Mouse (Mus musculus) adrenal gland, adult 8-10 months (tissue): ENCODE data around the gene Btla. TPM values are rescaled to one million over a fixed set of nuclear protein-coding genes. Genes with fewer than 3 reads are reported as not detected.

ENCODE experiments used
- DNase-seq: peaks from one replicate; pipeline ENCODE4 v3.0.0; 2022
- total RNA-seq, 4 experiments: library from RNA; stranded (reverse); gene quantifications; 2 replicates each; pipeline ENCODE4 v1.2.4; 2022

Gene Btla
- under 1 TPM; 0.52 to 0.97 (median 0.67) TPM for total RNA-seq

DNA sequence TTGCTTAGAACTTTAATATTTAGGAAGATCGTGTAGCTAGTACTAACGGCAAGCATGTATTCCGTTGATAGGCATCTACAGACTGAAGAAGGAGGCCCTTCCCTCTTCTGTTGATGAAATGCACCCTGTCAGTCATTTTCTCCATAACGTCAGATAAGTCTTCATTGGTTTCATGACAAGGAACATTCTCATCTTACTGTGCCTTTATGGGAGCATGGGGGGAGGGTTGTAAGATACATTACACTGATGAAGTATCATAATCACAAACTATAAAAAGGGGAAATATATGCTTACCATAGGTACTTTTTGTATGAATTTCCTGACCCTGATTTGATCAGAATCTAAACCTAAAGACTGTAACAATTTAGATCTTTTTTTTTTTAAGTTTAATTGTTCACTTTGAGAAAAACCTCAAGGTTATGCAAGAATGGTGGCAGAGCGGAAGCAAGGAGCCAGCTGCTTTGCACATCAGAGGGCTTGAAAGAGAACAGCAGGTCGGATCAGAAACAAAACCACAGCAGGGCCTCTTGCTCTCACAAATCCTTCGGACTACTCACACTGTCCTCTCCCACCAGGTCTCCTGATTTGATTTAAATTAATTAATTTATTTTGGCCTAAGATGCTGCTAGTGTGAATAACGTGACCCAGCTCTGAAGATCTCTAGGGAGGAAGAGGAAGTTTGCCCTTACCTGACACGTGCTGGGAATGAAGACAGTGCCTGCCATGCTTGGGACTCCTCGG lies at the start of gene Btla:
Gene Btla, plus strand, starts transcription at position 668 of the 741 bp plus-strand sequence.
- DNase-seq: no peak

DNA sequence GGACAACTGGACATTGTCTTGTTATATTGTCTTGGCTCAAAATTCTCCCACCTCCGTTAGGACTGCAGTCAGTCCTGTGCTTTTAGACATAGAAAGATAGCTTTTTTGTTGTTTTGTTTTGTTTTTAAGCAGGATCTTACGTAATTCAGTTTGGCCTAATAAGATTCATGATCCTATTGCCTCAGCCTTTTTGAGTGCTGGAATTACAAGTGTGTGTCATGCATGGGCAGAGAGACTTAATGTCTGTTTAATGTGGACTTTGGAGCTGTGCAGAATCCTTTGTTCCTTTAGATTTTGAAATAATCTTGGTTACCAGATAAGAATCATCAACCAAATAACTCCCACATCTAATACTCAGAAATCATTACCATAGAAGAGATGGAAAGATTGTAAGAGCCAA lies 45.6 kb upstream of the Btla start:
- no peak for DNase-seq

DNA sequence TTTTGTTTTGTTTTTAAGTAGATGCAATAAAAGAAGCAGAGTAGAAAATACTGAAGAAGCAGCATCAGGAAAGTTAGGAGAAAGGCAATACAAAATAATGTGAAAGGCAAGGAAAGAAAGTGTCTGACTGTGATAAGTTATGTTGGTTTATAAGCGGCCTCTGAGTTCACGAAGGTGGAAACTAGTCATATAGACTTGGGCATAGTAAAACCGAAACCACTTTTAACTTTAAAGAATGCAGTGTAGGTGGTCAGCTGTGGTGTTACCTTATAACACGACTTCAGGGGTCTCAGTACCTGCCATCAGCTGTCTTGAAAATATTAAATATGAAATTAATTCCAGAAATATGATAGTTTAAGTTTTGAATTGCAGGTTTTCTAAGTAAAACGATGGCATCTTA lies 42.3 kb upstream of the Btla start:
- no peak for DNase-seq

DNA sequence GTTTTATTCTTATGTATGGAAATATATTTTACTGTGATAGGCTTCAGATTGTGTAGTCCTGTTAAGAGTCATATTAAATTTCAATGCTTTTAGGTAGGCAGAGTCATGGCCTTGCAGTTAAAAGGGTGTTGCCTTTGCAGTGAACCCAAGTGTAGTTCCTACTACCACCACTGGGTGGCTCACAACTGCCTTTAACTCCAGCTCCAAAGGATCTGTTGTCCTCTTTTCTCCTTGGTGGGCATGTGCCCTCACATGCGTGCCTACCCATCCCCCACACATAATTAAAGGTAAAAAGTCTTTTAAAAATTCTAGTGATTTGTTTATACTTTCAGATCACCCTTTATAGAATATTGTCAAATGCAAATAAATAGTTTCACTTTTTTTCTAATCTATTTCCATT lies 31.5 kb upstream of the Btla start:
- DNase-seq: peak; percentile 49

DNA sequence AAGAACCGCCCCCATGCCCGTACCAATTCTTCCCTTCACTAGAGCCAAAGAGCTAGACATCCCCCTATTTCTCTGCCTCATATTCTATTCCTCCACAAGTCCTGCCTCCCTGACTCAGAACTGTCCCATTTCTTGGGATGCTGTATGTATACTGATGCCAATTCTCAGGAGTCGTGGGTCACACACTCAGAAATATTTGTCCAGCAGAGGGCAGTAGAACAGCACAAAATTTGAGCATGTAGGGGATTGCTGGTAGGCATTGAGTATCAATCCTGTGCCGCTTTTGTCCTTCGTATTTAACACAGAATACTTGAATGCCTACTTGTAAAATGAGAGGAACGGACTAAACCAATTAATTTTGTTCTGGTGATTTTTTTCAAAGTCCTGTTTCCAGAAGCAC lies 27.3 kb upstream of the Btla start:
- DNase-seq: peak; percentile 34

DNA sequence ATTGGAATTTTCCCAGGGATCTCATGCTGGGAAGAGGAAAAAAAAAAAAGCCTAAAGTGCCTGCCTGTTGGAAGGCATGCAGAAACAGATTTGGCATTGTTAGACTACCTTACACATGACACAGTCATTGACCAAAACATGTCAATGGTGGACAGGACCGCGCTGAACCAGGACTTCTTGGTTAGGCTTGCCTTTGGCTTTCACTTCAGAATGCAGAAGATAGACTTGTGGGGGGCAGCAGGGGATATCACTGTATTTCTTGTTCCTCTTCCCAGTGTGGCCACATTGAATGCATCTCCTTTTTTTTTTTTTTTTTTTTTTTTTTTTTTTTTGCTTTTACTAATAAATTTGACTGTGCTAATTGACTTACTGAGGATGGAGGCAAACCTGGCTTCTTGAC lies 22.7 kb upstream of the Btla start:
- no peak for DNase-seq

DNA sequence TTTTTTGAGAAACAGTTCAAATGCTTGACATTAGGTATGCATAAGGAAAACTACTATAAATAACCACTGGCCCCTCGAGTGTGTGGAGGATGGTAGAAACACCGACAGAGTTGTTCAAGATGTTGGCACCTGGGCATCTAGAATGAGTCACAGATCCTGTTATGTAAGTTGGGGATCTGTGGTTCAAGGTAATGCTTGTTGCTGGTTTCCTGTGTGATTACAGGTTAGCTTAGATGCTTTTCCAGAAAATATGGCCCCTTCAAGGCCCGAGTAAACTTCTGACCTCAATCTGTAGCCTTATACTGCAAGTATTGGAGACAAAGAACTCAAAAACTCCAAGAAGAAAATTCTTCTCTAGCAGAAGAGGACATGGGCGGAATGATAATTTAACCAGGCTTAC lies 19.7 kb upstream of the Btla start:
- no peak for DNase-seq

DNA sequence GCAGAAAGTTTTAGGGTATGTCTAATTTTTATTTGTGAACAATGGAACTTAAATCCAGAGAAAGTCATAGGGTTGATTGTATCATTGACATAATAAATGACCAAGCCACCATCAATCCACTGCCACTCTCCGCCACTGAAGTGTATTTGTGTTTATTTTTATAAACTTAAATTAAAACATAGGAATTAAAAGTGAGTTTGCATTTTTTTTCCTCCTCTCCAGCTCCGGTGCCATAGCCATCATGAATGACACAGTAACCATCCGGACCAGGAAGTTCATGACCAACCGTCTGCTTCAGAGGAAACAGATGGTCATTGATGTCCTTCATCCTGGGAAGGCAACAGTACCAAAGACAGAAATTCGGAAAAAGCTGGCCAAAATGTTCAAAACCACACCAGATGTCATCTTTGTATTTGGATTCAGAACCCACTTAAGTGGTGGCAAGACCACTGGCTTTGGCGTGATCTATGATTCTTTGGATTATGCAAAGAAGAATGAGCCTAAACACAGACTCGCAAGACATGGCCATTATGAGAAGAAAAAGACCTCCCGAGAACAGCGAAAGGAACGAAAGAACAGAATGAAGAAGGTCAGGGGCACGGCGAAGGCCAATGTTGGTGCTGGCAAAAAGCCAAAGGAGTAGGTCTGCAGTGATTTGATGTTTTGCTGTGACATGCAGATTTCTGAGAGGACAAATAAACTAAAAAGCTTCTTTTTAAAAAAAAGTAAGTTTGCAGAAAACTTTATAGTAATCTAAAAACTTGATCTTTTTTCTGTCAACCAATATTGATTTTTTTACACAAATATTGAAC lies 19.1 kb upstream of the Btla start:
- DNase-seq: peak; percentile 58

DNA sequence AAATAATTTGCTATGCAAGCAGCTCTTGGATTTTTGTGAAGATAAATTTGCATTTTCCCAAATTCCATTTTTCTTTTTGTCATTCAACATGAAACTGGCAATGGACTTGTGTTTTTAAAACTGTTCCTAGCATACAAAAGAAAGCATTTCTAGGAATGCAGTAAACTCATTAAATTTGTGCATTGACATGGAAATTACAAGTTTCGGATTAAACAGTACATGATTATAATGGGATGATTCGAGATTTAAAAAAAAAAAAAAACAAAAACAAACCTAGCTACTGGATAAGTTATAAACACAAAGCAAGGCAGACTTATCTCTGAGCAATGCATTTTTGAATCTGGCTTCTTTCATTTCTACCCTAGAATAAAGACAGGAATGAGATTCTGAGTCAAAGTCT lies 2.1 kb upstream of the Btla start:
- no peak for DNase-seq

DNA sequence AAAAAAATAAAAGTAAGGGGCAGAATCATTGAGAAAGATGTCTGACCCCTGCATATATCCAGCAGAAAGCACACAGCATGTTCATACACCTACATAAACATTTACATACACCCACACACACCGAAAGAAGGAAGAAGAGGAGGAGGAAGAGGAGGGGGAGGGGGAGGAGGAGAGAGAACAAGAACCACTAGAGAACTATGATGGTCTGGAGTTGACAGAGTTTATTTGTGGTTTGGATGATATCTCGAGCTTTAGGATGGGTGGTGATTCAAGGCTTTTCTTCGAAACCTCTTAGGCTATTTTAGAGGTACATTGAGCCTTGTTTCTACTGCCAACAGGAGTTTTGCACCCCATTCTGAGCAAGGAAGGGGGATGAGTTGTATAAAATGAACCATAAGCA lies 1.3 kb upstream of the Btla start:
- DNase-seq: no peak

DNA sequence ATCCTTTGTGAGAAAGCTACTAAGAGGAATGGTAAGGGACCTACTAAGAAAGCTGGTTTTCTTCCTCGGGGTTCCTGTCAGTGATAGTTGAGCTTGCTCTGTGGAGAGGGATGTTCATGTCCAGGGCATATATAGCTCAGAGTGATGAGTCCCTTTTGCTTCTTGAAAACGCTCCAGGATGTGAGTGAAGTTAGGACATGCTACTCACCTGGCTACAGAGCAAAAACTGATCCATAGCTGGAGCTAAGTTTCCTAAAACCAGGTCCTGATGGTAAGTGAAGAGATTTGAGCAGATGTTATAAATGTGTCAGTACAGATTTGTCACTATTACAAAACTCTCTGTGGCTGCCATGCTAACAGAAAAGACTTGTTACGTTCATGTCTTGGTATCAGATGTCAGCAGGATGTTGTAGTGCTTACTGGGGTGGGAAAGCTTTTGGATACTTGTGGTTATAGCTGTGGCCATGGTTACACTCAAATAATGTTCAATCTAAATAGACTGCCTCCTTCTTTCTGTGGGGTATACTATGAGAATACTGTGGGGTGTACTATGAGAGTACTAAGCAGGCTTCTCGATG lies 405 bp downstream of the Btla start:
- DNase-seq: no peak

DNA sequence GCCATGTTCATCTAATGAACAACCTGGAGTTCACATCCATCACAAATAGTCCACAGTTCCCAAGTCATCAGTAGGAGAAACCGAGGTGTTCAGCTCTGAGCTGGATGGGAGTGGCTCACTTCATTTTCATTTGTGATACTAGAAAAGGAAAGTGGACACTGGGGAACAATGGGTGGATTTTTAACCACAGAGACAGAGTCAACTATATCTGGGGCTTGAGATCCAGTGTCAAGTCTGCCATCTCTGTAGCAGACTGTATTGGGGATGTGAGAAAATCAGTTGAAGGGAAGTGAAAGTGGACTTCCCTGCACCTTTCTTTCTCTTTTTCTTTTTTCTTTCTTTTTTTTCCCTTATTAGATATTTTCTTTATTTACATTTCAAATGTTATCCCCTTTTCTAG lies 2.9 kb downstream of the Btla start:
- no peak for DNase-seq

DNA sequence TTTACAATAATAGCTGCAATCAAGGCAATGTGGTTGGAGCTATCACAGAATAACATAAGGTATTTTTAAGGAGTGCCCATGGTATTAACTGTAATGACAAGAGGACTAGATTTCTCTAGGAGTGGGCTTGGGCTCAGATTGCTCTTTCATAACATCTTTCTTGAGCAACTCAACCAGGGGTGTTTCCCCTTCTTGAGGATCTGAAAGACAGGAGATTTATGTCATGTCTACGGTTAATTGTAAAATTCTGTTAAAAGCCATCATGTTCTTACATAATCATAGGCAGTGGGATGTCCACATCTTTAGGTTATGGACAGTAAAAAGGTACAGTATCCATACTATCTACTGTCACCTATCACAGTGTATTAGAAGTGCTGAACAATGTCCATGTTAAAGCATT lies 7.2 kb downstream of the Btla start:
- DNase-seq: no peak

DNA sequence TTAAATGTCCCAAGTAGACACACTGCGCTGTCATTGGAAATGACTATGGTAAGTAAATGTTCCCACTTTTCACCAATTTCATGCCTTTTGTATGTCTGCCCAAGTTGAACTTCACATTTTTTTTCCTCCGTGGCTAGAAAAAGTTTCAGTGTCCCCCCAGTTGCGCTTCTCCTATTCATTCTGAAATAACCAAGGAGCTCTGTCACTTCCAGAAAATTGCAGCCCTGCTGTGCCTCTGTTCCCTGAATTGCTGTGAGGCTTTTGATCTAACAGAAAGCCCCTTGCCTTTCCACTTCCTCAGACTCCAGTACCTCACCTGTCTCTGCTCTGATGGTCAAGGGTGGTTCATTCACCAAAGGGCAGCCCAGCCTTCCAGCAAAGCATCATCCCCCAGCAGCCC lies 8.9 kb downstream of the Btla start:
- no peak for DNase-seq

DNA sequence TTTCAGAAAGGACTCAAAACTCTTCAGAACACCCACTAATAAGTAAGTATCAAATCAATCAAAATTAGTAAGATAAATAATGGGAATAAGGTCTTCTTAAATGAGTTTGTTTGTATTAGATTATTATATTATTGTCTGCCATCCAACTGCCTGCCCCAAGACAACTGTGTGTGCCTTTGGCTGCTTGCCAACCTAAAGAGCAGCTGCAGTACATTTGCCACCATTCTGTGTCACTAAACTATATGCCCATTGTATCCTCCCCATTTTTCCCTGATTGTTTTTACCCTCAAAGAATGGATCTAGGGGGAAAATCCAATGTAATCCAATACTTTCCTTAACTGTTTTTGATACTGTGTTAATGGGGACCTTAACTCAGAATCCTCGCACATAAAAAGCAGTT lies 18.6 kb downstream of the Btla start:
- no peak for DNase-seq

DNA sequence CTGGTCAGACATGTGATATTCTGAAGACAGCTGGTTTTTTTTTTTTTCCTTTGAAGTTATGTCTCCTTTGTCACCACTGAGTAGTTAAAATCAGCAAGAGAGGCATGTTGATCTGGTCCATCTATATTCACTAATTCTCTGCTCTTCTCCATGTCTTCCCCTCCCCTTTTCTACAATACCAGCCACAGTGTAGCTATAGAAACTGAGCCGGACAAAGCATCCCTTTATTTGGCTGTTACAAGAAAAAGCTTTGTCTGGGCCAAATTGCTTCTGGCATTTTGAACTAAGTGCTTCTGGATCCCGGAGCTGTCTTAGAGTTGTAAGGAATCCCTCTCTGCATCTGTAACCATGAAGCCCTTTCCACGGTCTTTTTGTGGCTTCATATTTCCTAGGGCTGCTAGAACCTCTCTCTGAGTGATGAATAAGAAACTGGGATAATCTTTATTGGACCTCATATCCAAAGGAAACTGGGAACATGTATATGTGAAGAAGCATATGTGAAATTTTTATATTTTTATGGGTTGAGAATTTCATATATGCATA lies 20.9 kb downstream of the Btla start:
- no peak for DNase-seq

DNA sequence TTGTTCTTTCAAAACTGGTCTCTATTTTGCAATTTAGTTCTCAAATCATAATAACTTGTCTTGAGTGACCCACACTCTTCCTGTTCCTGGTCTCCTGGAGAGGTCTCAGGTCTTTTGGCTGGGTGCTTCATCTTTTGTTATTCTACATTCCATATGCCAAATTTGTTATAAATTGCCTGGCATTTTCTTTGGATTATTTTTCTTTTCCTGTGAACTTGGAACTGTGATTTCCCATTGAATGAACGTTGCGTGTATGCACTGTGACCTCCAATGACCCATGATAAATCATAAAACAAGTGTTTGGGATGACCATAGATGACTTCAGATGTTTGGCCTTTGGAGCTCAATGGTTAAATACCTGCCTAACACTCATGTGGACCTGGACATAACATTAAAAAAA lies 25.6 kb downstream of the Btla start:
- DNase-seq: no peak

DNA sequence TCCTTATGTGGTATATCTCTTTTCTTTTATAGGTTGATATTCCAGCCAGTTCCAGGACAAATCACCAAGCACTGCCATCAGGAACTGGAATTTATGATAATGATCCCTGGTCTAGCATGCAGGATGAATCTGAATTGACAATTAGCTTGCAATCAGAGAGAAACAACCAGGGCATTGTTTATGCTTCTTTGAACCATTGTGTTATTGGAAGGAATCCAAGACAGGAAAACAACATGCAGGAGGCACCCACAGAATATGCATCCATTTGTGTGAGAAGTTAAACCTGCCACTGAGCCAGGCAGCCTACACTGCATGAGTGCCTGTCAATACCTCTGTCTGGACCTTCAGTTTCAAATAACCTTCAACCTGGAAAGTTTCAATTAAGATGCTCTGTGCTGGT lies 26.2 kb downstream of the Btla start:
- DNase-seq: no peak

DNA sequence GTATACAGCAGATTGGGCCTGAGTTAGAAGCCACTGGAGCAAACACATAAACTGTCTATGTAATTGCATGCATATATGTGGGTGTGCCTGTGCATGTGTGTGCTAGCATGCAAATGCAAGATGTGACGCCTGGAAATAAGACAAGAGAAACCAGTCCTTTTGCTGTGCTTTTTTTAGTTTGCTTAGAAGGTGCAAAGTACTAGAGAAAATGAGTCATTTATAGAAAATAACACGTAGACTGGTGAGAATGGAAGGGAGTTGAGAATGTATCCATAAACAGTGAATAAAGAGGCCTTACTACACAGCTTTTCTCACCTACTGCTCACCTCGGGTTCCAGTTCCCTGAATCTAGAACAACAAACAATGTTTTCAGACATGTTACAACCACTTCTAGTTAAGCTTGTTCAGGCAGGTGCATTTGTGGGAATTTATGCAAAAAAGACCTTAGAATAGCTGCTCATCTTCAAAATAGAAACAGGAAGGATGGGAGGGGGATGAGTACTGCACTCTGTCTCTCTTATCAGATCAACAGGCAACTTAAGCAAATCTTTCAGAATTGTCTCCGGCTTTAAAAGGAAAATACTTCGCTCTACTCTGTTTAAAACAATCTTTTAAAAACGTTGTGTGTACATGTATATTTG lies 27.8 kb downstream of the Btla start:
- no peak for DNase-seq

DNA sequence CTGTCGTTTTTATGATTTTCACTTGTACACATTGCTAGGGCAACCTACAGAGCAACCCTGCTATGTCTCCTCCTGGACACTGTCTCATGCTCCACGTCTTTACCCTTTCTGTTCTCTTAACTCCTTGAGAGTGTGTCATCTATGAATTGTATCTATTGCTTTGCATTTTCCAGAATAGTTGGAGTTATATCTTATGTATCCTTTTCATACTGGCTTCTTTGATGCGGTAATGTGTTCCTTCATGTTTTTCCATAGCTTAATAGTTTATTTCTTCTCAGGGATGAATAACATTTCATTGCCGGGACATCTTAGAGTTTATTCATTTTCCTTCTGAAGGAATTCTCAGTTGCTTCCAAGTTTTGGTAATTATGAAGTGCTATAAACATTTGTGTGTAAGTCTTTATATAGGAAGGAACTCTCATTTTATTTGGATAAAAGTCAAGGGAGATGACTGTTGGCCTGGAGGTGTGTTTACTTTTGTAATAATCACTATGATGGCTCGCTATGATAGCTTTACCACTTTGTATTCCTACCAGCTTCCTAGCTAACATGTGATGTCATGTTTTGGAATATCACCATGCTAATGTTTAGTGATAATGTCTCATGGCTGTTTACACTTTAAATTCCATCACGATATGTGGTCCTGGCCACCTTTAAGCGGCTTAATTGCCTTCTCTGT lies 31.2 kb downstream of the Btla start:
- no peak for DNase-seq

DNA sequence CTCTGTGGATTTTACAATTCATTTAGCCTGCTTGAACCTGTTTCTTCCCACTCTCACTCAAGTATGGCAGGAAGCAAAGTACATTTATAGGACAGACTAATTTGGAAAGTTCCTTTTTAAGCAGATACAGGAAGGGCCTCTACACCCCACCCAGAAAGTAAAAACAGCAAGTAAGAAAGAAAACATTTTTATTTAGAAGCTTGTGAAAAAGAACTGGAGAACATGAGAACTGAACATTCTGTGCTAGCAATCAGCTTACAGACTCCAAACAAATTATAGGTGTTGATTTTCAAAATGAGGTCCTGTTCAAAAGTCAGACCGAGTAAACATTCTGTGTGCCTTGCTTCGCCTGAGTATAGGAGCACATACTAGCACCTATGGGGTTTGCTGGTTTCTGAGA lies 32.8 kb downstream of the Btla start:
- no peak for DNase-seq

DNA sequence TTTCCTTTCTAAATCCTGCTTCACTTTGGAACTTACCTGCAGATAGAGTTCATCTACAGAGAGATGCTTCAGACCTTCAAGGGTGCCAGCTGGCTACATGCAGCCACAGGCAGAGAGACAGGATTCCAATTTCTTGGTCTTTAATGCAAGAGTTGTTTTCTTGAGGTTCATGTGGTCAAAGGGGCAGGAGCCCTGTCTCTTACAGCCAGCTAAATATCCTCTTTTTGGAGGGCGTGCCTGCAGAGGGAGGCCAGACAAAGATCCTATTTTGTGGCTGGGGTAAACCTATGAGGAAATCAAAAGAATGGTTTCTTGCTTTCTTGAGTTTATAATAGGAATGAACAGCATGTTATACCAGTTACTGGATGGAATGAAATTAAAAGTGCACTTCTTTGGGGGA lies 33.5 kb downstream of the Btla start:
- DNase-seq: no peak
